8 mouse cellular contexts compared by ENCODE assay signal in the genomic region with DNA sequence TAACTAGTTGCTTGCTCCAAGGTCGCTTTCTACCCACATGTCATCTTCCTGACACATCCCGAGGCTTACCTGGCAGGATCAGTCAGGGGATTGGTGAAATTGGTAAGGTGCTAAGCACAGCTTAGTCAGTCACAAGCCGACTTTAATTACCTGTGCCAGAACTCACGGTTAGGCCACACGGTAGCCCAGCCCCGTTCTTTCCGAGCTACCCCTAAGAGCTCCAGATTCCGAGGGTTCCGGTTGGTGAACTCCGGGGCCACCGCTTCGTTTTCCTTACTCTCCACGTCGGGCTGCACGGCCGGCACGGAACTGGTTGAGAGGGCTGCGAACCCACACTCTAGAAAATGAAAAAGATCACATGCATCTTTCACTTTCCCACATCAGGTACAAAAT. TPM values are rescaled to one million over a fixed set of nuclear protein-coding genes. Genes with fewer than 3 reads are reported as not detected.
A peak's percentile ranks its signal among the peaks of the same experiment; 100 is the strongest.
DNase-seq lines count a peak whose midpoint lies in the region; ATAC-seq lines count a peak whose summit lies in the region.

Gene Tcp1, plus strand, starts transcription at position 214 of the 393 bp plus-strand sequence.

- peak in 1 of 2 experiments; percentile 23 for DNase-seq in adrenal gland, adult 18-20 months (ENCODE audit: low spot score in 2 of 2)
- DNase-seq in adrenal gland, adult (ENCODE audit: inconsistent age in 2 of 2, low spot score in 1 of 2): no peak
- DNase-seq in urinary bladder, adult 2 months (ENCODE audit: low spot score): peak; percentile 35
- no peak for DNase-seq in urinary bladder, postnatal 36 days (ENCODE audit: low spot score in 2 of 2)
- no peak for DNase-seq in gonadal fat pad, adult 2 months (ENCODE audit: low read depth)
- no peak for DNase-seq in Muller cell, postnatal 12 days (ENCODE audit: inconsistent ontology term)

- peak within 1 kb of the TSS; percentile 95 for H3K27ac ChIP-seq in kidney, embryonic 16.5 days (ENCODE audit: low read length)

- H3K4me3 ChIP-seq in kidney, embryonic 16.5 days (ENCODE audit: low read length): peak within 1 kb of the TSS; percentile 93

- peaks cover 13% of the 10 kb centered on the region for H3K4me1 ChIP-seq in kidney, embryonic 16.5 days (ENCODE audit: insufficient read depth, low read length)

- WGBS in kidney, embryonic 16.5 days: under 1% methylated on average over 18 of the region's 18 CpGs

- H3K36me3 ChIP-seq in kidney, embryonic 16.5 days (ENCODE audit: insufficient read depth, low read length): peaks cover 40% of the 10 kb centered on the region

- no peaks in the 10 kb centered on the region for H3K27me3 ChIP-seq in kidney, embryonic 16.5 days (ENCODE audit: insufficient read depth, low read length)

- H3K9ac ChIP-seq in kidney, embryonic 16.5 days (replicated peaks; ENCODE audit: low read length): peak within 1 kb of the TSS; percentile 99

- peak within 1 kb of the TSS; percentile 91 for H3K4me2 ChIP-seq in kidney, embryonic 16.5 days (replicated peaks; ENCODE audit: low read depth, low read length)

- ATAC-seq in kidney, embryonic 16.5 days (ENCODE audit: low FRiP score, low TSS enrichment): 0 out of 2 replicates have a peak, but pooled peaks have one; percentile 14
- ATAC-seq in megakaryocyte progenitor cell, adult 5-6 weeks (replicated peaks; ENCODE audit: poor library complexity): peak; percentile 4

- H3K9me3 ChIP-seq in kidney, embryonic 16.5 days (ENCODE audit: low read length): no peaks in the 10 kb centered on the region

RNA-seq across cellular contexts. Expression of gene Tcp1, which starts in this region (rescaled TPM):
- total RNA-seq in adrenal gland, adult 18-20 months (2021): 100 to 1,000 TPM; 233 to 235 TPM
- 152 and 176 TPM in 2 replicates for polyA plus RNA-seq in urinary bladder, adult 2 months (2012; rRNA removed)
- polyA plus RNA-seq in gonadal fat pad, adult 2 months (2012; rRNA removed): 76.0 and 91.3 TPM in 2 replicates
- polyA plus RNA-seq in kidney, embryonic 16.5 days (2015; fragmentation: Nextera tagmentation; extraction: Ambion mirVana): 383 and 391 TPM in 2 replicates
- total RNA-seq in megakaryocyte progenitor cell, adult 5-6 weeks (2015): 568 and 575 TPM in 2 replicates
- 901 and 1,100 TPM in 2 replicates for total RNA-seq in megakaryocyte progenitor cell, adult 5-6 weeks (2017)
